Mouse (Mus musculus) kidney, adult 11 months (tissue): Measurements from ENCODE around the gene Shank2.

Source experiments
- DNase-seq: peaks from one replicate; pipeline ENCODE4 v3.0.0; 2022

Gene Shank2

DNA sequence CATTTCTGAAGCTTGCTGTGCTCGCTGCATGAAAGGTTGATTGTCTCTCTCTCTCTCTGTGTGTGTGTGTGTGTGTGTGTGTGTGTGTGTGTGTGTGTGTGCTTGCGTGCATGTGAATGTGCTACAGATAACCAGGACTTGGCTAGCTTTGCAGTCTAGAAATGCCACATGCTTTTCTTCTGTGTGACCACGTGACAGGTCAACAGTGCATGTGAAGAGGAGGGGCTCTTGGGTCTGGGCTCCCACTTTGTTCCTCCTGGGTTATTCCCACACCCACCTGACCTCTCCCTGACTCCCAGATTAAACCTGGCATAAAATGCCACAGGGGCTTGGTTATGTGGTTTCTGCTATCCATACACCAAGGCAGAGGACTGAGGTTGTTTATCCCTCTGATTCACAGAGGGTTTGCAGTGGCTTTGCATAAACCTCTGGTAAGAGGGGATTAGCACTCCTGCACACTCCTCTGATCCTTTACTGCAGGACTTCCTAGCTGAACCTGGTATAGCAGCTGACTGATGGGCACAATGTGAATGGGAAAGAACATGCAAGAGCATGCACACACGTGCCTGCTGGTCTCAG is 109.4 kb downstream of the Shank2 start:
- peak; percentile 11 for DNase-seq

GRCm38 (mm10) chr7:144111981-144112380 is 110.3 kb downstream of the Shank2 start:
- no peak for DNase-seq

GRCm38 (mm10) chr7:144114230-144114629 is 112.5 kb downstream of the Shank2 start:
- DNase-seq, result no peak

- DNase-seq, result no peak
Observed at GRCm38 (mm10) chr7:144119562-144119961, 117.8 kb downstream of the Shank2 start.

DNA sequence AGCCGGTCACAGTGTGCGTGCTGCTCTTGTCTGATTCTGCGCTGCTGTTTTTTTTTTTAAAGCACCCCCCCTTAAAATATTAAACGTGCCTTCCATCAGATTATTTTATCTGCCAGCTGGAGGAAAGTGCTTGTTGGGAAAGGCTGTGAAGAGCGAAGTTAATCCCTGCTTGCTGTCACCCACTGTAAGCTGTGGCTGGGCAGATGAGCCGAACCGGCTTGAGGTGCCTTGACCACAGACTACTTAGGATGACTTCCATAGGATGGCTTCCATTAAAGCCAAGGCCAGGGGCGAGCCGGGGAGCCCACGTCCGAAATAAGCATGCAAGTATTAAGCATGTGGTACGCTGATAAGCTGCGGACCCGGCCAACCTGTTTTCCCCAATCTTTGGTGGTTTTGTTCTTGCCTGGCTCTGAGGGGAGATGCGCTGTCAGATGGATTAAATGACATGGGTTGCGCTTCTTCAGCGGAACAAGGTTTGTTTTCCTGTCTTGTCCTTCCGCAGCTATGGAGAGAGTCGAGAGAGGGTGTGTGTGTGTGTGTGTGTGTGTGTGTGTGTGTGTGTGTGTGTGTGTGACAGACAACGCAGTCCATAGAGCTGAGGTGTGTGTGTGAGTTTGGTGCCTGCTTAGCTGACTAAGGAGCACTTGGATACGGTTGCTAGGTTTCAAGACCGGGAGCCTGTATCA is 131.1 kb downstream of the Shank2 start:
- DNase-seq, result no peak

DNA sequence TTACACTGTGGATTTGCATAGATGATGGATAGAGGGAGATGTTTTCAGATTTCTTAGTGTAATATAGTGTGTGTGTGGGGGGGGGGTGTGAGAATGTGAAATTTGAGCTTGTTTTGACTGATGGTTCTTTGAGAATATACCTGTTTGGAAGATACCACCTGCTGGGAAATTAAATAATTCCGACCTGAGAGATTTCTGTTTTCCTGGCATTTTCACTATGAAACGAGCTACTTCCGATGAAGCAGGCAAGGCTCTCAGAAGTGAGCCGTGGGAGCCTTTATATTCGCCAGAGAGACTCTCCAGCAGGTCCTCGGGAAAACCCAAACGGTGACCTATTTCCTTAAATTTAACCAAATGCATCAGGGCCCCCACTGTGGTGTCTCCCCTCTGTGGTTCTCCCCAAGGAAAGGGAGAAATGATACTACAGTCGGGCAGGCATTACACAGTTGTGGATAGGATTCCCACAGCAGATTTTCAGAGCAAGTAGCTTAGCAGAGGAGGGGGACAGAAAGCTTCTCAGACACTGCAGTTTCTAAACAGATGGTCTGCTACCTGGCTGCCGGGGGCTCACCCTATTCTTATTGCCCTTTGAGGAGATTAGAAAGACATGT is 131.8 kb downstream of the Shank2 start:
- DNase-seq, result no peak

- no peak for DNase-seq
Observed at GRCm38 (mm10) chr7:144134699-144135098, 133.0 kb downstream of the Shank2 start.

DNA sequence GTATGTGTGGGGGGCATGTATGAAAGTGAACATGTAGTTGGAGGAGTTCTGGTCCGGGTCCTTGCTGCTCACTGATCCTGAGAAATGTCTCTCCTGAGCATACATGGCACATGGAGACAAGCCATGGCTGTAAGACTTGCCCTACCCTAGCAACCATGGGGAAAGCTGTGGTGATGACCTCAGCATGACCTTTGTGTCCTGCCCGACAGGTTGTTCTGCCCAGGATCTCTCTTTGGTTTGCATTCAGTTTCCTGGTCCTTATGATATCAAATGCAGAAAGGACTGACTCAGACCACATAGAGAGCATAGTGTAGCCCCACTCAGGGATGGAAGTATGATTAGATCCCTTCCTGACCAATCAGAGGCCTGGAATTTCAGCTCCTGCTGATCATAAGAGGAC is 136.1 kb downstream of the Shank2 start:
- no peak for DNase-seq

DNA sequence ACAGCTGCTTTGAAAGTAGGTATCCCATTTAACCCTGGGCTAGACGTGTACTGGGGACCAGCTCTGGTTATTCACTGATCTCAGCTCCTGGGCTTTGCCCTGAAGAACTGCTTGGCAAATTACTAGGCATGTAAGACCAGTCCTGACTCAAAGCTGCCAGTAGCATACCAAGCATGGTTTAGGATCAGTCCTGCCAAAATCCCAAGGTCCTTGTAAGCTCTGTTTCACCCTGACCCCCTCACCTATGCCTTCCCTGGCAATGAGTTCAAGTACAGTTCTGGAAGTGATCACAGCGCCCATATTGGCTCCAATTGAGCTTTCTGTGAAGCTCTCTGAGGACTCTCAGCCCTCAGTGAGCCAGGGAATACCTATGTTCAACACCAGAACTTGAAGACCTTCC is 136.7 kb downstream of the Shank2 start:
- DNase-seq, result peak; percentile 35

DNA sequence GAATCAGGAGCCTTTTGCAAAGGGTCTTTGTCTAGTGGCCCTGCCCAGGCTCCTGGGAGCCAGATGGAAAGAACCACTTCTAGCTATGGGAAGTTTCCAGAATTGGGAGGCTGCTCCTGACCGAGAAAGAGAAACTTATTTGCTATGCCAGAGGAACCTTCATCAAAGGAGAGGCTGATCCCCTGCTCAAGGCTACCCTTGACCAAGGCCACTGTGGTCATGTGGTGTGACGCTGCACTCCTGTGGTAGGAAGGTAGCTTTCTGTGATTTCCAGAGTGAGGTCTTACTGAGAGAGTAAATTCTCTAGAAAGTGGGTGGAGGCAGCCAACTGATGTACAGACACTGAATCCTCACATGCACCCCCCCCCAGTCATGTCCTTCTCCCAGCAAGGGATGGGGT is 138.0 kb downstream of the Shank2 start:
- no peak for DNase-seq

DNA sequence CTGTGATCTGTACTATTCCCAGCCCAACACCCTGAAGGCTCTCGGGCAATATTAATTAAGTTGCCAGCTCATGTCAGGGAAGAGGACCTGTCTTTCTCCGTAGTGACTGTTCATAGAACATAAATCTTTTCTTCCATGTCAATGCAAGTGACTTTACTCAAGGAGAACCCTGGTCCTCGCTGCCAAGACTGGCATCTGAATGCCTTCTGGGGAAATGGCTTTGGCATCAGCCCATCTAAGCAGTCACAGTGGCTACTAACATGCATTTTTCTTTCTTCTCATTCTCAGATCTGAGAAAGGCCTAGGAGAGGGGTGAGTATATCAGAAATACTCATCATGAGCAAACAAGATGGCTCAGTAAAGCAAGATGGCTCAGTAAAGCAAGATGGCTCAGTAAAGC is 138.7 kb downstream of the Shank2 start:
- peak; percentile 46 for DNase-seq

DNA sequence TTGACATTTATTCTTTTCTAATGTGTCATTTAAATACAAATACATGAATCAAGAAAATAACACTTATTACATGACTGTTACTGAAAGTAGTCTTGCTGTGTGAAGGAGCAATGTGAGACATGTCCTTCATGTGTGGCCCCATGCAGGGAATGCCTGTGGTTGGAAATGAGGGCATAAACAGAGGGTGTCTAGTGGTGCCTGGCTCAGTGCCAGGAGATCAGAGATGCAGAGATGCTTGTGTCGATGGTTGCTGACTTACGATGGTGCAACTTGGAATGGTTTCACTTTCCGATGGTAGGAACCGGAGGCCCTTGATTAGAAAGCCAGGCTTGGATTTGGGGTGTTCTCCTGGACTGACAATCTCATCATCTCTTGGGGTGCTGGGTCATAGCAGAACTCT is 140.3 kb downstream of the Shank2 start:
- no peak for DNase-seq

- no peak for DNase-seq
Observed at GRCm38 (mm10) chr7:144143941-144144340, 142.2 kb downstream of the Shank2 start.

- no peak for DNase-seq
Observed at GRCm38 (mm10) chr7:144148111-144148510, 146.4 kb downstream of the Shank2 start.

DNA sequence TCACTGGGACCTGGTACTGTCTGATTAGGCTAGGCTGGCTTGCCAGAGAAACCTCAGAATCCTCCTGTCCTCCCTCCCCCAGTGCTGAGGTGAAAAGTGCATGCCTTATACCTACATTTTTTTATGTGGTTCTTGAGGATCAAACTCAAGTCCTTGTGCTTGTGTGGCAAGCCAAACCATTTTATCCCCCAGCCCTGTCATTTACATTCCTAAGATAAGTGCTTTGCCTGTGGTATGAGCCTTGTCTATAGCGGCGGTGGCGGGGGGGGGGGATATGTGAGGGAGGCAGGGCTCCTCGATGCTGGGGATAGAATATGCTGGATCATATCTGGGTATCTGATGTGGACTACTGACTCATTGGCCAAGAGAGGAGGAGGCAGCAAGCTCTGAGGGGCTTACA is 151.4 kb downstream of the Shank2 start:
- no peak for DNase-seq

- no peak for DNase-seq
Observed at GRCm38 (mm10) chr7:144153682-144154081, 152.0 kb downstream of the Shank2 start.

DNA sequence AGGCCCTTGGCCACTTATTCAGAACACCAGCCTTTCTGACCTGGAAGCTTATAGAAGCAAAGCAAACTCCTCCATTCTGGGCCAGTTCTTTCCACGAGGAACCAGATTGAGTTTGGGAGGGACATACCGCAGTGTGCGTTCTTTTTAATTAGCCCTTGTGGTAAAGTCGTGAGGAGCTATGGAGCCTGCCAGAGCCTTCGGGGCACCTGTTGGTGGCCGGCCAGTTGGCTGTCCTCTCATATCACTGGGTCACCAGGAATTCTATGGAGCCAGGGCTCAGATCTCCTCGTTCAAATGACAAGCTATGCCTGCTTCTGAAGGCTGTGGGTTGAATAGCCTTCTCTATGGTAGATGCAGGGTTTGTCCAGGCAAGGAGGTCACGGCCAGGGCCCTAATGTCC is 156.2 kb downstream of the Shank2 start:
- no peak for DNase-seq

DNA sequence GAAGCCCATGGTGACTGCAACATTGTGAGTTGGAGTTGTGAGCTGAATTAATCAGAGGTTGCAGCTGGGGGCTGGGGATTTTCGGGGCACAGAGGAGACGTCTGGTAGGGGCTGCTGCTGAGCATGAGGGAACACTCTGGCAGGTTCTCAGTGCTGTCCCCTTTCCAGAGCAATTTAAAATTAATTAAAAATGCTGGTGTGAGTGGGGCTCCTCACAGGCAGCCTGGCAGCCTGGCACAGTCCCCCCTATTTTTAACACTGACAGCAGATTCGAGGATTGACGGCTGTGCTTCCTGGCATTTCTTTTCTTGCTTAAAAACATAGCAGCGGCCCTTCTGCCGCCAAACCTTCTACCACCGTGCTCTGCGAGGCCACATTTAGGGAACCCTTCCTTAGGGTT is 157.8 kb downstream of the Shank2 start:
- DNase-seq, result no peak

- no peak for DNase-seq
Observed at GRCm38 (mm10) chr7:144160066-144160465, 158.3 kb downstream of the Shank2 start.

- no peak for DNase-seq
Observed at GRCm38 (mm10) chr7:144160646-144161249, 159.0 kb downstream of the Shank2 start.

GRCm38 (mm10) chr7:144170272-144170671 is 168.5 kb downstream of the Shank2 start:
- no peak for DNase-seq

DNA sequence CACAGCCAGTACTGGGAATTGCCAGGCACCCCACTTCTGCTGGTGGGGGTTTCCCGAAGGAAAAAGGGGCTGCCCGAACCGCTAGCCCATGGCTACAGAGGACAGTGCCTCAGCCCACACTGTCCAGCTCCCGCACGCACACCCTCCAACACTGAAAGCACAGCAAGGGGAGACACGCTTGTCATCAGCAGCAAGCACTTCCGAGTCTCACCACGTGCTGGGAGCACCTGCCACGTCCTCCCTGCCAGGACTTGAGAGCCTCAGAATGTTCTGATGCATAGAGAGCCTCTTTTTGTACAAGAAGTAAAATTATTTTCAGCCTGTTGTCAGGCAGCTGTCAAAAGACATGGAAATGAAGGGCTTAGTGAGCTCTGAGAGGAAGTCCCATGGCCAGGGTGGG is 169.0 kb downstream of the Shank2 start:
- no peak for DNase-seq

DNA sequence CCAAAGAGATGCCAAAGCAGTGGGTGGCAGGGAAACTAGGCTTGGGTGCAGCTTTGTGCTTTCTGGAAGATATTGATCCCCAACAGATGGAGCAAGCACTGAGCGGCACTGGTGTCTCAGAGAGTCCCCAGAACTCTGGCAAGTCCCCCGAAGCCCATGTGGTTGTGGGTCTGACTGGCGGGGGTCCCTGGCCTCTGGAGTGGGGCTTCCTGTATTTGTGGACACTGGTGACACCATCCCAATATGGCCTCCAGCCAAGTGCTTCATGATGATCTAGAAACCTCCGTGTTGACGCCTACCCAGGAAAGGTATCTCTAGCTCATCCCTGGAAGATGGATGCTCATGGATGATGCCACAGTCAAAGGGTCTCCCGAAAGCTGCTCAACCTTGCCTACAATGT is 172.1 kb downstream of the Shank2 start:
- DNase-seq, result no peak

DNA sequence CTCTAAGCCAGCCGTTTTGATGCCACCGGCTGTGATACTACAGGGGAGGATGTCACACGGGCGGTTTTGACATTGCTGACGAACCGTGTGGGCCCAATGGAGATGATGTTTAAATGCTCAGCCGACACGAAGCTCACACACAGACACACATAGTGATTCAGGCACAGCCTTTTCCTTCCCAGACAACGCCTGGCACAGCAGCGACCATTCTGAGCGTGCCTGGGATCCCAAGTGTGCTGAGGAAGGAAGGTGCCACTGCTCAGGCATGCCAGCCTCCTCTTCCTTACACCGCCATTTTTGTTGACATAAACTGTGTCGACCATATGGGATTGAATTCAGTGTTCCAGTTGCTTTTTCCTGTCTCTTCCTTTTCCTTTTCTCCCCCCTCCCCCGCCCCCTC is 172.6 kb downstream of the Shank2 start:
- no peak for DNase-seq
